Mouse (Mus musculus) spleen, postnatal 36 days (tissue): ENCODE results near the gene Csrp3.

Experiments
- DNase-seq, 2 experiments: peaks; one replicate each; pipeline ENCODE4 v3.0.0; 2022; ENCODE audit warnings: low spot score in 2 of 2, mixed read lengths in 1 of 2

The Csrp3 gene

GRCm38 (mm10) chr7:48829177-48829910 is 18.5 kb downstream of the Csrp3 start:
- DNase-seq: no peak

GRCm38 (mm10) chr7:48825170-48825569 is 22.7 kb downstream of the Csrp3 start:
- DNase-seq: no peak

- no peak for DNase-seq
Observed at GRCm38 (mm10) chr7:48824671-48825070, 23.2 kb downstream of the Csrp3 start.

GRCm38 (mm10) chr7:48823621-48824020 is 24.2 kb downstream of the Csrp3 start:
- DNase-seq: no peak

GRCm38 (mm10) chr7:48821654-48822053 is 26.2 kb downstream of the Csrp3 start:
- DNase-seq: no peak

- DNase-seq: no peak
Observed at GRCm38 (mm10) chr7:48813594-48813993, 34.2 kb downstream of the Csrp3 start.

GRCm38 (mm10) chr7:48812358-48812757 is 35.5 kb downstream of the Csrp3 start:
- no peak for DNase-seq

GRCm38 (mm10) chr7:48810652-48811051 is 37.2 kb downstream of the Csrp3 start:
- no peak for DNase-seq

- no peak for DNase-seq
Observed at GRCm38 (mm10) chr7:48806587-48806986, 41.2 kb downstream of the Csrp3 start.

- no peak for DNase-seq
Observed at GRCm38 (mm10) chr7:48803381-48803780, 44.5 kb downstream of the Csrp3 start.

- peak; percentile 24 to 35 for DNase-seq
Observed at GRCm38 (mm10) chr7:48795130-48795529, 52.7 kb downstream of the Csrp3 start.

- no peak for DNase-seq
Observed at GRCm38 (mm10) chr7:48791412-48791811, 56.4 kb downstream of the Csrp3 start.

- DNase-seq: peak; percentile 8 to 32
Observed at GRCm38 (mm10) chr7:48790117-48790516, 57.7 kb downstream of the Csrp3 start.

GRCm38 (mm10) chr7:48788851-48789572 is 58.8 kb downstream of the Csrp3 start, which contains the start of gene Zdhhc13:
Zdhhc13 (plus strand) TSS chr7:48789003.
- peak; percentile 95 to 97 for DNase-seq

GRCm38 (mm10) chr7:48788348-48788747 is 59.5 kb downstream of the Csrp3 start:
- DNase-seq: peak; percentile 49 to 63

- peak; percentile 10 for DNase-seq
Observed at GRCm38 (mm10) chr7:48784773-48785523, 62.9 kb downstream of the Csrp3 start.

GRCm38 (mm10) chr7:48782432-48782831 is 65.4 kb downstream of the Csrp3 start:
- no peak for DNase-seq
